ENCODE assay signal across 13 mouse cellular contexts in the genomic region with DNA sequence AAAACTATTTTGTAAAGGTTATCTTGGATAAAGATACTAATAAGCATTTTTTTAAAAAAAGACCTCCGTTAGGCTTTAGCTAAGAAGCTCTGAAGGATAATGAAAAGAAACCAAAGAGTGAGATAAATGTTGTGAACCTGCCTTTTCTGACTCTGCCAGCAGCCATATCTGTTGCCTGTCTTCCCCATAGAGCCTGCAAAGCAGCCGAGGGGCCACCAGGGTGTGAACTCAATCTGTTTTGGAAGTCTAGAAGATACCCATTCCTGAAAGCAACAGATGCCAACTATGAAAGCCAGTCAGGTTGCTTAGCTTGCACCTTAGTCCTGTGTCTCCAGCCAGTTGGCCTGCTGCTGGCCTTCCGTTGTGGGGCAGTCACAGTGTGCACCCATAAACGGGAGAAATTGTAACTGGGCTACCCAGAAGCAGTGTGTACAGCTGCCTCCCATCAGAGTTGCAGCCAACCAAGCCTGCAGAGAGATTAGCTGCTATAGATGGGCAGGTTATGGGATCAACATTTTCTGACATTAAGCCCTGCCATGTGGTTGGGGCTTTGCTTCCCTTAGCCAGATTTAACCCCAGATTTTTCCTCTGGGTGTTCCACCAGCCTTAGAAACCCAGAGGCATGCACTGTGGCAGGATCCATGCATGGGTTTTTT.
"Had no signal": no experiment of that assay in that cellular context is flagged by ENCODE, and none has a peak within 500 bp of the region (broad histone marks: within the 10 kb centered on the region; RNA-seq: fewer than 3 reads in every experiment).

No protein-coding gene starts in this region.

- DNase-seq: kidney, adult 2 months; kidney, postnatal 14 days; midbrain, embryonic 14.5 days; right cerebral cortex, adult 18-20 months; right cerebral cortex, postnatal 25 days; thymus, postnatal 36 days had no signal

- H3K4me2 ChIP-seq: kidney, embryonic 15.5 days; limb, embryonic 12.5 days; neural tube, embryonic 15.5 days had no signal

- H3K27me3 ChIP-seq: kidney, embryonic 15.5 days; limb, embryonic 12.5 days; neural tube, embryonic 15.5 days had no signal

- H3K4me1 ChIP-seq: kidney, embryonic 15.5 days; limb, embryonic 12.5 days; midbrain, embryonic 10.5 days; neural tube, embryonic 15.5 days had no signal

- H3K9ac ChIP-seq: kidney, embryonic 15.5 days; limb, embryonic 12.5 days; neural tube, embryonic 15.5 days had no signal

- H3K36me3 ChIP-seq: kidney, embryonic 15.5 days; limb, embryonic 12.5 days; midbrain, embryonic 10.5 days; neural tube, embryonic 15.5 days had no signal

- H3K4me3 ChIP-seq: kidney, embryonic 15.5 days; left cerebral cortex, adult 2 months; limb, embryonic 12.5 days; midbrain, embryonic 10.5 days; myocyte; neural tube, embryonic 15.5 days had no signal

- H3K9me3 ChIP-seq: kidney, embryonic 15.5 days; limb, embryonic 12.5 days; midbrain, embryonic 10.5 days; neural tube, embryonic 15.5 days had no signal

- H3K27ac ChIP-seq: kidney, embryonic 15.5 days; left cerebral cortex, adult 2 months; limb, embryonic 12.5 days; midbrain, embryonic 10.5 days; neural tube, embryonic 15.5 days had no signal

- ATAC-seq: intestine, embryonic 16.5 days had no signal
